Mouse (Mus musculus): Measurements from ENCODE around the gene Mdm2.
A peak's percentile ranks its signal among the peaks of the same experiment; 100 is the strongest.
"Not testable (repeated sequence)": the region's sequence is repeated elsewhere in the genome, so short reads cannot be mapped to it uniquely, and the experiment has no call there.

Gene Mdm2

GRCm38 (mm10) chr10:117712191-117712754 lies 1.7 kb upstream of the Mdm2 start:
- DNase-seq = peak in 1 of 2 experiments; percentile 31

- DNase-seq = peak; percentile 68 to 75
Observed at GRCm38 (mm10) chr10:117711408-117711807, 850 bp upstream of the Mdm2 start.

GRCm38 (mm10) chr10:117709930-117710603 lies 491 bp downstream of the Mdm2 start:
- peak; percentile 84 to 85 for DNase-seq

- no peak for DNase-seq
Observed at GRCm38 (mm10) chr10:117709326-117709830, 1.2 kb downstream of the Mdm2 start.

- no peak for DNase-seq
Observed at GRCm38 (mm10) chr10:117708856-117709255, 1.7 kb downstream of the Mdm2 start.

GRCm38 (mm10) chr10:117708376-117708775 lies 2.2 kb downstream of the Mdm2 start:
- no peak for DNase-seq

GRCm38 (mm10) chr10:117707114-117707838 lies 3.3 kb downstream of the Mdm2 start:
- no peak for DNase-seq

- DNase-seq = no peak
Observed at GRCm38 (mm10) chr10:117706440-117706839, 4.1 kb downstream of the Mdm2 start.

- no peak for DNase-seq
Observed at GRCm38 (mm10) chr10:117705806-117706205, 4.8 kb downstream of the Mdm2 start.

- no peak for DNase-seq
Observed at GRCm38 (mm10) chr10:117704964-117705335, 5.6 kb downstream of the Mdm2 start.

- DNase-seq = not testable (repeated sequence)
Observed at GRCm38 (mm10) chr10:117704314-117704963, 6.1 kb downstream of the Mdm2 start.

- DNase-seq = no peak
Observed at GRCm38 (mm10) chr10:117703506-117703905, 7.1 kb downstream of the Mdm2 start.

GRCm38 (mm10) chr10:117702024-117702833 lies 8.3 kb downstream of the Mdm2 start:
- DNase-seq = no peak

- no peak for DNase-seq
Observed at GRCm38 (mm10) chr10:117701034-117701829, 9.3 kb downstream of the Mdm2 start.

GRCm38 (mm10) chr10:117700450-117700849 lies 10.1 kb downstream of the Mdm2 start:
- DNase-seq = no peak

- no peak for DNase-seq
Observed at GRCm38 (mm10) chr10:117699914-117700313, 10.6 kb downstream of the Mdm2 start.

GRCm38 (mm10) chr10:117698313-117699138 lies 12.0 kb downstream of the Mdm2 start:
- DNase-seq = no peak

- DNase-seq = no peak
Observed at GRCm38 (mm10) chr10:117697561-117698115, 12.9 kb downstream of the Mdm2 start.

- no peak for DNase-seq
Observed at GRCm38 (mm10) chr10:117696827-117697560, 13.6 kb downstream of the Mdm2 start.

All from kidney, postnatal 36 days (tissue).